ENCODE assay signal across 14 mouse cellular contexts in the genomic region with DNA sequence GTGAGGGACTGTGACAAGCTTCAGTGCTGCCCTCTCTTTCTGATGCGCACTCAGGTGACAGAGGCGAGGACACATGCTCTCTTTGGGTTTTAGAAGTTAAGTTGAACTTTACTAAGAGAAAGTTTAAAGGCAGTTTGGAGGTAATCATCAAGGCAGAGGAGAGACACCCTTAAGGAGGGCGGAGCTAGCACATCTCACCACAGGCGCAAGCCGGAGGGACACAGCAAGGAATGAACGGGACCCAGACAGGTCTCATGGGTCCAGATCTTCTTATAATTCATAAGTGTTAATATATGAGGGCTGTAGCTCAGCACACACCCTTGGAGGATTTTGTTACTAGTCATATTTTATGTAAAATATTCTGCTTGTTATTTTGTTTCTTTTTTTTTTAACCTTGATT.
"Had no signal": no experiment of that assay in that cellular context is flagged by ENCODE, and none has a peak within 500 bp of the region (broad histone marks: within the 10 kb centered on the region; RNA-seq: fewer than 3 reads in every experiment).

No protein-coding gene starts in this region.

- H3K27me3 ChIP-seq: limb, embryonic 12.5 days; liver, embryonic 13.5 days; lung, embryonic 15.5 days; neural tube, embryonic 13.5 days had no signal

- H3K4me2 ChIP-seq: limb, embryonic 12.5 days; liver, embryonic 13.5 days; lung, embryonic 15.5 days; midbrain, embryonic 12.5 days; neural tube, embryonic 13.5 days had no signal

- H3K9me3 ChIP-seq: limb, embryonic 12.5 days; liver, embryonic 13.5 days; lung, embryonic 15.5 days; midbrain, embryonic 12.5 days; neural tube, embryonic 13.5 days had no signal

- H3K36me3 ChIP-seq: limb, embryonic 12.5 days; liver, embryonic 13.5 days; lung, embryonic 15.5 days; midbrain, embryonic 12.5 days; neural tube, embryonic 13.5 days had no signal

- H3K9ac ChIP-seq: limb, embryonic 12.5 days; liver, embryonic 13.5 days; liver, postnatal 0 days; lung, embryonic 15.5 days; midbrain, embryonic 12.5 days; neural tube, embryonic 13.5 days had no signal

- ATAC-seq: liver, postnatal 0 days; midbrain, embryonic 16.5 days had no signal

- H3K4me1 ChIP-seq: limb, embryonic 12.5 days; liver, embryonic 13.5 days; lung, embryonic 15.5 days; midbrain, embryonic 12.5 days; neural tube, embryonic 13.5 days had no signal

- H3K4me3 ChIP-seq: layer of hippocampus, adult 2 months; limb, embryonic 12.5 days; liver, embryonic 13.5 days; lung, embryonic 15.5 days; midbrain, embryonic 12.5 days; neural tube, embryonic 13.5 days had no signal

- H3K27ac ChIP-seq: layer of hippocampus, adult 2 months; limb, embryonic 12.5 days; liver, embryonic 13.5 days; lung, embryonic 15.5 days; midbrain, embryonic 12.5 days; neural tube, embryonic 13.5 days; stomach, postnatal 0 days had no signal

- DNase-seq: kidney, postnatal 10 days; kidney, postnatal 4 days; liver; liver, embryonic 13.5 days; liver, postnatal 0 days; thymus, adult 2 months; thymus, postnatal 25 days had no signal
